Mouse (Mus musculus) heart, postnatal 4 days (tissue): ENCODE data around the gene Gm49450. TPM values are rescaled to one million over a fixed set of nuclear protein-coding genes. Genes with fewer than 3 reads are reported as not detected.
"Not testable (repeated sequence)": the region's sequence is repeated elsewhere in the genome, so short reads cannot be mapped to it uniquely, and the experiment has no call there.

Experiments used
- DNase-seq: peaks from one replicate; pipeline ENCODE4 v3.0.0; 2021
- total RNA-seq, 2 experiments: library from RNA; stranded (reverse); gene quantifications; 2 replicates each; pipeline ENCODE4 v1.2.3; 2021

The Gm49450 gene
- total RNA-seq, 2 experiments from 2014 or later, result not detected

GRCm38 (mm10) chr15:98923031-98923537, 30.3 kb downstream of the Gm49450 start:
- no peak for DNase-seq

GRCm38 (mm10) chr15:98922581-98922980, 30.8 kb downstream of the Gm49450 start:
- no peak for DNase-seq

DNA sequence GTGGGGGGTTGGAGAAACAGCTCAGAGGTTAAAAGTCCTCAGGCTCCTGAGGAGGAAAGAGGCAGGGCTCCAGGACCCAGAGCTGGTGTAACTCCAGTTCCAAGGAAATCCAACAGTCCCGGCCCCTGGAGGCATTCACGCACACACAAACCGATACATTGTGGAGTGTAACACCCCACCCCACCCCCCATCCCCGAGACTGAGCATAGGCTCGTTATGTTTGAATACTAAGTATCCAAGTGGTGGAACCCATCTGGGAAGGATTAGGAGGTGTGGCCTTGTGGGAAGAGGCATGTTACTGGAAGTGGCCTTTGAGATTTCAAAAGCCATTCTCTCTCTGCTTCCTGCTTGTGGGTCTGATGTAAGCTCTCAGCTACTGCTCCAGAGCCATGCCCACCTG, 31.8 kb downstream of the Gm49450 start:
- DNase-seq, result no peak

DNA sequence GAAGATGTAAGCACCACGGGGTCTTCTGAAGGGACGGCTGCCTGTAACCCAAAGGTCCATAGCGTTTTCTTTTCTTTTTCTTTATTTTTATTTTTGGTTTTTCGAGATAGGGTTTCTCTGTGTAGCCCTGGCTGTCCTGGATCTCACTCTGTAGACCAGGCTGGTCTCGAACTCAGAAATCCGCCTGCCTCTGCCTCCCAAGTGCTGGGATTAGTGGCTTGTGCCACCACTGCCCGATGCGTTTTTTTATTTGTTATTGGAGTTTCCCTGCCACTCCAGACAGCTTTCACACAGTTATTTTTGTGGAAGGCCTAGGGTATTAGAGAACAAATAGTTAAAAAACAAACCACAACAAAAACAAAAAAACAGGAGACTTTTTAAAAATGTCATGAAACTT, 34.9 kb downstream of the Gm49450 start:
- DNase-seq, result not testable (repeated sequence)

- peak; percentile 99 for DNase-seq
Measured at GRCm38 (mm10) chr15:98917538-98918498, 35.5 kb downstream of the Gm49450 start, which contains the start of gene Lmbr1l. Gene Lmbr1l (minus strand): TSS chr15:98918231.

DNA sequence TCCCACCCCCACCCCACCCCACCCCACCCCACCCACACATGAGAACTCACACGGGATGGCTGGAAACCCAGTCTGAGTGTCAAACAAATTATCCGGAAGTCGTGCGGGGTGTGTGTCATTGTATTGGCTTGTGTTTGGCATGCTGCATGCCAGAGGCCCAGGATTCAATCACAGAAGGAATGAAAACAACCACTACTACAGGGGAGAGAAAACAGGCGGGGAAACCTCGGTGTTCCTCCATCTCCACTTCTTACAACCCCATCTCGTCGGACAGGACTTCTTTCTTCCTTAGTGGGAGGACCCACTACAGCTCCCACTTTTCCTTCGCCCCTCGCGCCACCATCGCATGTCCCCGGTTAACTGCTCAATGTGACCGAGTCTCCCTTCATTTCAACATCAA, 36.3 kb downstream of the Gm49450 start:
- DNase-seq, result peak; percentile 25

- DNase-seq, result no peak
Measured at GRCm38 (mm10) chr15:98916016-98916415, 37.3 kb downstream of the Gm49450 start.

- DNase-seq, result no peak
Measured at GRCm38 (mm10) chr15:98914903-98915302, 38.4 kb downstream of the Gm49450 start.

DNA sequence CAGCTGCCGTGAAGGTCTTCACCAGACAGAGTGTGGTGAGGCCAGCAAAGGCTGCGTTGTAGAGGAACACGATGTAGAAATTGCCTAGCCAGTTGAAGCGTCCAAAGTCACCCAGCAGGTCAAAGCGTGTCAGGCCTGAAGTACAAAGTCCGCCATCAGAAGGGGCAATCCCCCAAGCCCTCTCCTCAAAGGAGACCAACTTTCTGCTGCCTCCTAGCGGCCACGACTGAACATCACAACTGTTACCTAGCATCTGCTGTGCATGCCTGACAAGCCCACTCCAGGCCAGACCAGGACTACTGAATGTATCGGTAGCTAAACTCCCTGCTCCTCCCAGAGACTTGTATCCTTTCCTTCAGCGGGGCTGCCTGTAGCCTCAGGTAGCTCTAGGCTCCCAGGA, 48.7 kb downstream of the Gm49450 start:
- DNase-seq, result peak; percentile 65

GRCm38 (mm10) chr15:98902600-98902999, 50.8 kb downstream of the Gm49450 start:
- no peak for DNase-seq

- DNase-seq, result no peak
Measured at GRCm38 (mm10) chr15:98901530-98901929, 51.8 kb downstream of the Gm49450 start.

- DNase-seq, result peak; percentile 39
Measured at GRCm38 (mm10) chr15:98897928-98898800, 55.2 kb downstream of the Gm49450 start, which contains the start of gene Dhh. Gene Dhh (minus strand): TSS chr15:98898540.

DNA sequence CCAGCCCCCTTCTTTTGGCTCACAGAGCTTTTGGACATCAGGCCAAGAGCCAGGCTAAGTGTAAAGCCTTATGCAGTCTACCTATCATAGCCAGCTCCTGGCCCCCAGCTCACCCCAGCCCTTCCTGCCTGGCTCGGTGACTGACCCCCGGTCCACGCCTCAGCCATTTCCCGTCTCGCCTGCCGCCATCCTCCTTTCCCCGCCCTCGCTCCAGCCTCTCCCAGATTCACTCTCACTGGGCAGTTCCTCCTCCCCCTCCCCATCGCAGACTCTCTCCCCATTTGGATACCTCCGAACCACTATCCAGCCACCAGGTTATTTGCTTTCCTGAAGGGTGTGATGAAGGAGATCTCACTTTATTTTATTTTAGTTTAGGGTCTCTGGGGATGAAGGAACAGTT, 55.9 kb downstream of the Gm49450 start:
- DNase-seq, result peak; percentile 66

- peak; percentile 58 for DNase-seq
Measured at GRCm38 (mm10) chr15:98895635-98896589, 57.4 kb downstream of the Gm49450 start.

DNA sequence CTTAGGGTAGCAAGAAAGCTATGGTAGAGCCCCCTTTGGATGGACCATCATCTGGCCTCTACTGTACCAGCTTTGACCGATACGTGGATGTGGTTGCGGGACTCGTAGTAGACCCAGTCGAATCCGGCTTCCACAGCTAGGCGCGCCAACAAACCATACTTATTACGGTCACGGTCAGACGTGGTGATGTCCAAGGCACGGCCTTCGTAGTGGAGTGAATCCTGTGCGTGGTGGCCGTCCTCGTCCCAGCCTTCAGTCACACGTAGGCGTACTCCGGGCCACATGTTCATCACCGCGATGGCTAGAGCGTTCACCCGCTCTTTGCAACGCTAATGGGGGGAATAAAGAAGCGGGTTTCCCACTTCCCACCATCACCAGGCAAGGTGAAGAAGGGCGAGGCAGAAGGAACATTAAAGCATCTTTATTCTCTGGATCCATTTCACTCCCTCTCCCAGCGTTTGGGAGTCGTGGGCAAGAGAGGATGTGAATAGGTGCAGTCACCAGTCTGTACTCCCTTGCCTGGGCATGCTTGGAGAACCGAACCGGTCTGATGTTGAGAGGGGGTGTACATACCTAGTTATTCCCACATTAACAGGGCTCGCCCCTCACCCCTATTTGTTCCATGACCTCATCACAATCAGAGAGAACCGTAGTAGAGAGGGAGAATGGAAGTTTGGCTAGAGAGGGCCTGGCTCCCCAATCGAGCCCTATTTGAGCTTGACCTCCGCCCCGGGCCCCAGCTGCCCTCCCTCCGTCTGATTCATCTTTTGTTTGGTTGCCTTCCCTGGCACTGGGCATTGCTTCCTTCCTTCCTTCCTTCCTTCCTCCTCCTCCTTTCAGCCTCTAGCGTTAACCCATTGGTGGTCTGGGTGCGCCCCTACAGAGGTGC, 58.4 kb downstream of the Gm49450 start:
- no peak for DNase-seq

- peak; percentile 40 for DNase-seq
Measured at GRCm38 (mm10) chr15:98893940-98894745, 59.2 kb downstream of the Gm49450 start, which contains the start of gene Rhebl1. Gene Rhebl1 (minus strand): TSS chr15:98894540.

DNA sequence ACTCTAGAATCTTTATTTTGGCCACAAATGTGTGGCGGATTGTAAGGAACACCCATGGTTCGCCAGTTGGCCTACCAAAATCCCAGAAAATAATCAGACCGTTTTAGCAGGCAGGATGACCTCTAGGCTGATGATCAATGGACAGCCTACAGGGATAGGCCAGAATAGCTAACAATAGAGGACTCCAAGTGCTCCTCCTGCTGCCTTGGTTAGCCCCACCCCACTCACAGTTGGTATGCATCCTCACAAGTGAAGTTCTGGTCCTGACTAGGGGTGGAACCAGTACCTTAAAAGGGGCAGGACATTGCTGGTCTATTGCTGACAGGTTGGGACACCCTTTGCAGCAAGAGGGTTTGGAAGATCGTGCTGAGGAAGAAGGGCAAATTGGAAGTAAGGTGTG, 60.3 kb downstream of the Gm49450 start:
- no peak for DNase-seq

GRCm38 (mm10) chr15:98891907-98892606, 61.3 kb downstream of the Gm49450 start:
- peak; percentile 76 for DNase-seq
